Mouse (Mus musculus) heart, embryonic 16.5 days (tissue): ENCODE measurements around the gene Zfp870. TPM values are rescaled to one million over a fixed set of nuclear protein-coding genes. Genes with fewer than 3 reads are reported as not detected.

Source experiments
- ATAC-seq: fragments of 200-750 bp; cut with Nextera tagmentation; replicated peaks from 2 replicates; pipeline ENCODE4 v1.8.0; 2017; ENCODE audit warnings: moderate number of reproducible peaks; ENCODE audit not compliant: insufficient read depth, low FRiP score; ENCODE audit errors: extremely low read depth
- H3K27ac ChIP-seq: fragments of 300-500 bp; sonication (generic); 2 replicates; pipeline ENCODE4 v1.5.1; 2014; ENCODE audit warnings: mild to moderate bottlenecking, low read length, control low read depth, moderate library complexity
- H3K27me3 ChIP-seq: fragments of 300-500 bp; sonication (generic); 2 replicates; pipeline ENCODE4 v1.6.1; 2014; ENCODE audit warnings: low read length, mixed read lengths; ENCODE audit not compliant: control insufficient read depth, insufficient read depth
- H3K36me3 ChIP-seq: fragments of 300-500 bp; sonication (generic); 2 replicates; pipeline ENCODE4 v1.6.1; 2014; ENCODE audit not compliant: control insufficient read depth, insufficient read depth
- H3K4me1 ChIP-seq: fragments of 300-500 bp; sonication (generic); 2 replicates; pipeline ENCODE4 v1.6.1; 2014; ENCODE audit warnings: low read length, mixed read lengths; ENCODE audit not compliant: control insufficient read depth, insufficient read depth
- H3K4me2 ChIP-seq: fragments of 300-500 bp; sonication (generic); 2 replicates; pipeline ENCODE4 v1.6.1; 2014; ENCODE audit warnings: low read depth, mild to moderate bottlenecking, control low read depth, low read length
- H3K4me3 ChIP-seq: fragments of 300-500 bp; sonication (generic); 2 replicates; pipeline ENCODE4 v1.5.1; 2014; ENCODE audit warnings: mild to moderate bottlenecking, control low read depth, low read length
- H3K9ac ChIP-seq: fragments of 300-500 bp; sonication (generic); 2 replicates; pipeline ENCODE4 v1.6.1; 2014; ENCODE audit warnings: low read length, control low read depth
- H3K9me3 ChIP-seq: fragments of 300-500 bp; sonication (generic); replicated peaks from 2 replicates; pipeline ENCODE4 v1.6.1; 2016; ENCODE audit warnings: low read length; ENCODE audit not compliant: control insufficient read depth
- WGBS: fragments of 180-500 bp; shearing (Covaris S2); extraction: QIAGEN DNeasy Blood & Tissue Kit; methylation state at CpG from one replicate; pipeline ENCODE4 v1.1.7; 2014; 5-methylcytosine and 5-hydroxymethylcytosine counted together
- polyA plus RNA-seq: library from polyadenylated mRNA; unstranded; fragments of >200 nt; fragmentation: Nextera tagmentation; extraction: Ambion mirVana; gene quantifications from 2 replicates; pipeline ENCODE4 v1.2.1, GENCODE M21; 2015

Zfp870 gene
- polyA plus RNA-seq, 1 experiment from 2014 or later: 6.7 TPM

DNA sequence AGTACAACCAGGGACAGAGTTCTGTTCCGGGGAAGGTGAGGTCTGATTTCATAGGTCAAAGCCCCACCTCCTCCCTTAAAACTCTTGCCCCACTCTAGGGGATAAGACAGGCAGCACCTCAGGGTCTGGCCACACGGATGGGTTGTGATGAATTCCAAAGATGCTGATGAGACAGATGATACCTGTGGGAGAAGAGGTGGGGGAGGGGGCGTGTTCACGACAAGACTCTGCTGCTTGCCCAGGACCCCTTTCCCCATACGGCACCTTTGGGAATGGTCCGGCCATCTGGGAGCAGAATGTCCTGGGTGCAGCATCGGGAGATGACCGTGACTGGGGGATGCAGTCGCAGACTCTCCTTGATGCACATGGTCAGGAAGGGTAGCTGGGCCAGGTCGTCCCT lies 14.7 kb upstream of the Zfp870 start:
- Histone ChIP-seq H3K4me3 (no peak overlapping the region), H3K4me2 (no peak overlapping the region), H3K4me1 (no peaks in the 10 kb centered on the region), H3K36me3 (no peaks in the 10 kb centered on the region), H3K27ac (no peak overlapping the region), H3K27me3 (no peaks in the 10 kb centered on the region), H3K9ac (no peak overlapping the region), H3K9me3 (no peaks in the 10 kb centered on the region; the same call in 1 of the 2 replicates)
- ATAC-seq: no peak
- WGBS: 69% methylated on average over 10 of the region's 10 CpGs

DNA sequence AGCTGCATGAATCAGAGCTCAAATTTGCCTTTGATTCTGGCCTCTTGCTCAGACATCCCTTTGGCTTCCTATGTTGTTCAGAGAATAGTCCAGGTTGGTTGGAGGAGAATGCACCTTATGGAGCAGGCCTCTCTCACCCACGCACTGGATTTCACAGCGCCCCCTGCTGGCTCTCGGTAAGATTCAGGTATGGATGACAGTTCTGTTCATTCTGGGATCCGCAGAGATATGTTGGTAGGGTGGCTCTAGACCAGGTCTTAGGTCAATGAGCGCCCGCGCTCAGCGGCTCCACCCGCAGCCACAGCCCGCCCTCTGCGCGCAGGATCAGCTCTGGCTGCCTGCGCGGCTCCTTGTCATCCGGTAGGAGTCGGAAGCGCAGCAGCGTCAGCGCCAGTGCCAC lies 13.8 kb upstream of the Zfp870 start:
- Histone ChIP-seq H3K4me2 (peak overlapping the region; percentile 44; the same call in 1 of the 2 replicates), H3K9me3 (no peaks in the 10 kb centered on the region; the same call in 1 of the 2 replicates), H3K27me3 (no peaks in the 10 kb centered on the region), H3K36me3 (no peaks in the 10 kb centered on the region), H3K27ac (no peak overlapping the region), H3K4me1 (no peaks in the 10 kb centered on the region), H3K9ac (no peak overlapping the region), H3K4me3 (no peak overlapping the region)
- no peak for ATAC-seq
- WGBS: 8% methylated on average over 19 of the region's 19 CpGs

DNA sequence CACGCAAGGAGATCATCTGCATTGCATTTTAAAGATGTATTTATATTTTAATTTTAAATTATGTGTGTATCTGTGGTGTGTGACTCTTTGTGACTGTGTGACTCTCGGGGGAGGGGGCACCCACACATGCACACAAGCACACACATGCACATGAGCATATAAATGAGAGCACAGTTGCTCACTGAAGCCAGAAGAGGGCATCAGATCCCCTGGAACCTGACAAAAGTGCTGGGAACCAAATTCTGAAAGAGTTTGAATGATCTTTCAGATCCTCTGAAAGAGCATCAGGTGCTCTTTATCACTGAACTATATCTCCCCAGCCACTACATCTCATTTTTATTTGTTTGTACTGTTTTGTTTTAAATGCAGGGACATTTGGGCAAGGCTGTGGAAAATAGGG lies 13.0 kb upstream of the Zfp870 start:
- Histone ChIP-seq H3K9me3 (no peaks in the 10 kb centered on the region; the same call in 1 of the 2 replicates), H3K4me2 (no peak overlapping the region), H3K27ac (no peak overlapping the region), H3K27me3 (no peaks in the 10 kb centered on the region), H3K4me3 (no peak overlapping the region), H3K9ac (no peak overlapping the region), H3K4me1 (no peaks in the 10 kb centered on the region), H3K36me3 (no peaks in the 10 kb centered on the region)
- WGBS: 57% methylated on average over 2 of the region's 2 CpGs
- ATAC-seq: no peak

DNA sequence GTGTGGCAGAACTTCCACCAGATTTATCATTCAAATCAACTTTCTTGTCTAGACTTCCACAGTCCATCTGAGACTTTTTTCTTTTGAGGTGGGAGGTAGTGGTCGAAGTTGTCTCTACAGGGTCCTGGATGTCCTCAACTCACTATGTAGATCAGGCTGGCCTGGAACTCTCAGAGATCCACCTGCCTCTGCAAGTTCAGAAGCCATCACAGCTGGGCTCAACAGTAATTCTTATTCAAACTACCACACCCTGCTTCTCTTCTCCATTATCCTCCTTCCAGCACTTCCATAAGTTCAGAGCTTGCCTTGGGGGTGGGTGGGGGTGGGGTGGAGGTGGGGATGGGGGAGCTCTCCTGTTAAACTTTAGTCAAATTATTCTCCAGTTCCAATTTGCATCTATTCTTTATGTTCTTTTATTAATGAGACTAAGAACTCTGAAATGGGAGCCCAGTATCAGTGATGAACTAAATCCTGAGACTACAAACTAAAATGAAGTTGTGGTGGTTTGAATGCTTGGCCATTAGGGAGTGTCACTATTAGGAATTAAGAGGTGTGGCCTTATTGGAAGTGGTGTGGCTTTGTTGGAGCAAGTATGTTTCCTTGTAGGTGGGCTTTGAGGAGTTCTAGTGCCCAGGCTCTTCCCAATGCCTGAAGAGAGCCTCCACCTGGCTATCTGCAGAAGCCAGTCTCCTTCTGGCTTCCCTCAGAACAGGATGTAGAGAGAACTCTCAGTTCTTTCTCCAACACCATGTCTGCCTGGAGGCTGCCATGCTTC lies 10.5 kb upstream of the Zfp870 start:
- H3K27me3 ChIP-seq: no peaks in the 10 kb centered on the region
- H3K4me1 ChIP-seq: no peaks in the 10 kb centered on the region
- H3K4me2 ChIP-seq: no peak overlapping the region
- H3K9me3 ChIP-seq: no peaks in the 10 kb centered on the region; the same call in 1 of the 2 replicates
- no peak for ATAC-seq
- no peak overlapping the region for H3K9ac ChIP-seq
- 43% methylated on average over 1 of the region's 1 CpGs for WGBS
- H3K4me3 ChIP-seq: no peak overlapping the region
- H3K36me3 ChIP-seq: no peaks in the 10 kb centered on the region
- H3K27ac ChIP-seq: no peak overlapping the region

DNA sequence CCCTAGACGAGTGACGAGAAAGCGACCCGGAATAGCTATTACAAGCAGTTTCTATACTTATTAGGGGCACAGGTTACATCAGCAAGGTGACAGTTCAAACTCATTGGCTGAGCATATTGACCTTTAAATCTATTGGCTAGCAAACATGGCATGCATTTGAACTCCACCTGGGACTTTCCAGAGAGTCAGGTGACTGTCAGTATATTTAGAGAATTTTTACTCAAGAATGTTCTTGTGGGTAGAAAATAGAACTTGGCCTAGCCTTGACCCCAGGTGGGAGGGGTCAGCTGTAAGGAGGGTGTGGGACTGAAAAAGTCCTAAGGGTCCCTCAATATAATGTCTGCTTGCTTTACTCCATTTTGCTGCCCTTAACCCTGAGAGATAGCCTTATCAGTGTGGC lies 4.0 kb upstream of the Zfp870 start:
- H3K36me3 ChIP-seq: no peaks in the 10 kb centered on the region
- no peak overlapping the region for H3K4me2 ChIP-seq
- H3K4me1 ChIP-seq: peaks cover 3% of the 10 kb centered on the region
- no peak for ATAC-seq
- H3K27me3 ChIP-seq: no peaks in the 10 kb centered on the region
- no peak overlapping the region for H3K27ac ChIP-seq
- WGBS: 87% methylated on average over 4 of the region's 4 CpGs
- no peaks in the 10 kb centered on the region for H3K9me3 ChIP-seq
- no peak overlapping the region for H3K9ac ChIP-seq
- H3K4me3 ChIP-seq: no peak overlapping the region

DNA sequence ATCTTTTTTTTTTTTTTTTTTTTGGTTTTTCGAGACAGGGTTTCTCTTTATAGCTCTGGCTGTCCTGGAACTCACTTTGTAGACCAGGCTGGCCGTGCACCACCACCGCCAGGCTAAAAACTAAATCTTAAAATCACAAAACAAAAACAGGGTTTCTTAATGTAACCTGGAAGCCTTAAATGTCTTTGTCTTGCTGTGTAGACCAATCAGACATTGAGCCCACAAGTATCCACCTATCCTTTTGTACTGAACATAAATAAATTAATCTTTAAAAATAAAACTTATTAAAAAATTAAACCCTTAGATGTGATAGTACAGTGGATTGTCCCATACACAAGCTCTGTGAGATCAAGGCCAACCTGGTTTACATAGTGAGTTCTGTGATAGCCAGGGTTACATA lies 2.5 kb upstream of the Zfp870 start:
- ATAC-seq: no peak
- Histone ChIP-seq H3K27me3 (no peaks in the 10 kb centered on the region), H3K9ac (no peak overlapping the region), H3K36me3 (no peaks in the 10 kb centered on the region), H3K4me1 (peaks cover 8% of the 10 kb centered on the region), H3K9me3 (no peaks in the 10 kb centered on the region), H3K27ac (no peak overlapping the region), H3K4me2 (no peak overlapping the region), H3K4me3 (no peak overlapping the region)
- 77% methylated on average over 3 of the region's 3 CpGs for whole genome bisulfite sequencing

DNA sequence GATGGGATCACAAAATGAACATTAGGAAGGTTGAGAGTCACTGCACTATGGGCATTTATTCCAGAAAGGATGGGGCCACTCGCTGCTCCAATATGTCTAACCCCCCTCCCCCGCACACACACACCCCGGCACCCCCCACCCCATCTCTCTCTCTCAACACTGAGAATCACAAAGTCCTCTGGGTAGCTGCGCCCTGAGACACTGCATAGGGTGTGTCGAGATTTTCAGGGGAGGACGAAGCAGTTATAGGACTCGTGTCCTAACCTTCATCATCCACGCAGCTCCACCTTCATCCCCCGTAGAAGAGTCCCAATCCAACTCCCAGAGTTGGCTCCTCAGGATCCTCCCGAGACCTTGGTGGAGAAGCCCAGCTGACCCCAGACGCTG lies 597 bp downstream of the Zfp870 start:
- WGBS: 1% methylated on average over 11 of the region's 11 CpGs

DNA sequence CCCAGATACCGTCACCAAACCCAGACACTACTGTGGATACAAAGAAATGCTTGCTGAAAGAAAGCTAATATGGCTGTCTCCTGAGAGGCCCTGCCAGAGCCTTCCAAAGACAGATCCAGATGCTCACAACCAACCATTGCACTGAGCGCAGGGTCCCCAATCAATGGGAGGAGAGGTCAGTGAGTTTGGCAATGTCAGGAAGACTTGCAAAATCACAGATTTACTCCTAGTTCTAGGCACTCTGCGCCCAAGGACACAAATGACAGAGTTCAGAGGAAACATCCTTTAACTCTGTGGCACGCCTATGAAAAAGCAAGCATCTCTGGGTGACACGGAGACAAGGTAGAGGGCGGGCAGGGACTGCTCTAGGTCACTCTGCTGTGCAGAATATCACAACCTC lies 1.8 kb downstream of the Zfp870 start:
- no peaks in the 10 kb centered on the region for H3K9me3 ChIP-seq
- H3K27me3 ChIP-seq: no peaks in the 10 kb centered on the region
- H3K4me3 ChIP-seq: no peak overlapping the region
- whole genome bisulfite sequencing: 93% methylated on average over 6 of the region's 6 CpGs
- H3K4me1 ChIP-seq: peaks cover 8% of the 10 kb centered on the region
- H3K4me2 ChIP-seq: no peak overlapping the region
- no peak for ATAC-seq
- H3K27ac ChIP-seq: no peak overlapping the region
- peaks cover 6% of the 10 kb centered on the region; the same call in 1 of the 2 replicates for H3K36me3 ChIP-seq
- no peak overlapping the region for H3K9ac ChIP-seq

More for the DNA sequence above, 597 bp downstream of the Zfp870 start:
- peak overlapping the region; percentile 76 for H3K27ac ChIP-seq
- H3K9ac ChIP-seq: peak overlapping the region; percentile 82
- H3K27me3 ChIP-seq: no peaks in the 10 kb centered on the region
- no peaks in the 10 kb centered on the region for H3K9me3 ChIP-seq
- ATAC-seq: no peak
- no peaks in the 10 kb centered on the region for H3K36me3 ChIP-seq
- peaks cover 8% of the 10 kb centered on the region for H3K4me1 ChIP-seq
- H3K4me3 ChIP-seq: peak overlapping the region; percentile 72
- peak overlapping the region; percentile 72 for H3K4me2 ChIP-seq

DNA sequence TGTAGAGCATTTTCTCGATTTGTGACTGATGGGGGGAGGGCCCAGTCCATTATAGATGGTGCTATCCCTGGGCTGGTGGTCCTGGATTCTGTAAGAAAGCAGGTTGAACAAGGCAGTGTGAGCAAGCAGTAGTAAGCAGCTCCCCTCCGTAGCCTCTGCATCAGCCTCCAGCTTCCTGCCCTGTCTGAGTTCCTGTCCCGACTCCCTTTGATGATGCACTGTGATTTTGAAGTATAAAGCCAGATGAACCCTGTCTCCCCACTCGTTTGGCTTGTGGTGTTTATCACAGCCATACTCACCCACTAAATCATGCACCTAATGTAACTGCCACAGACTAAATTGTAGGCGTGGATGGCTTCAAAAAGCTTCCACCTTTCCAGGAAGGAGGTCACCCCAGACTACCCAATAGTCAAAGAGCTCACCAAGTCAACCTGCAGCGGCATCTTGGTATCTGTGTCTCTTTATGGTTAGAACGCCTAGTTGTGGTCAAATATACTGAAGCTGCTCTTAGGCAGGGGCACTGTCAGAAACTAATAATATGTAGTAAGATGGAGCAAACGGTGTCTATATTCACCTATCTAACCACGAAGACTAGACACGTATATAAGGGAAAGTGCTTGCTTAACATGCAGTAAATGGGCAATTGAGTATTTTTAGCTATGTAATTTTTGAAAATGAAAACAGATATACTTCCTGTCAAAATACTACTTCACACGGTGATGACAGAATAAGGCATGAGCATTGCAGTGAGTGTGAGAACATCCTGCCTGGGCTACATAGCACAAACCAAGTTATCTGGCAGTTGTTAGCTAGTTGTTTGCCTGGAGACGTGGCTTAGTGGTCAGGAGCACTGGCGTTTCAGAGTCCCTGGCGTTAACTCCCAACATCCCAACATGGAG lies 10.9 kb downstream of the Zfp870 start:
- no peak for ATAC-seq

More for the DNA sequence above, 10.9 kb downstream of the Zfp870 start:
- peaks cover 7% of the 10 kb centered on the region for H3K27me3 ChIP-seq
- no peaks in the 10 kb centered on the region for H3K9me3 ChIP-seq
- WGBS: 85% methylated on average over 14 of the region's 14 CpGs
- no peak overlapping the region for H3K4me2 ChIP-seq
- no peak overlapping the region for H3K27ac ChIP-seq
- peaks cover 5% of the 10 kb centered on the region; the same call in 1 of the 2 replicates for H3K4me1 ChIP-seq
- H3K4me3 ChIP-seq: no peak overlapping the region
- H3K9ac ChIP-seq: no peak overlapping the region
- peaks cover 46% of the 10 kb centered on the region for H3K36me3 ChIP-seq
